Mouse (Mus musculus): ENCODE data around the gene Olfr1418.
"Not testable (repeated sequence)": the region's sequence is repeated elsewhere in the genome, so short reads cannot be mapped to it uniquely, and the experiment has no call there.

The Olfr1418 gene

GRCm38 (mm10) chr19:11860966-11861365, at the start of gene Olfr1418:
TSS of gene Olfr1418 (minus strand) at chr19:11861066.
- no peak for DNase-seq (ENCODE audit: low spot score)

- no peak for DNase-seq (ENCODE audit: low spot score)
These were observed 25.4 kb upstream of the Olfr1418 start, which contains the start of gene Olfr1420 for GRCm38 (mm10) chr19:11886265-11886664. TSS of gene Olfr1420 (plus strand) at chr19:11886565.

- DNase-seq (ENCODE audit: low spot score), result not testable (repeated sequence)
These were observed 17.5 kb upstream of the Olfr1418 start for GRCm38 (mm10) chr19:11878404-11878803.

- DNase-seq (ENCODE audit: low spot score), result no peak
These were observed 14.1 kb upstream of the Olfr1418 start, which contains the start of gene Olfr1419 for GRCm38 (mm10) chr19:11875006-11875405. TSS of gene Olfr1419 (minus strand) at chr19:11875106.

GRCm38 (mm10) chr19:11867837-11868236, 7.0 kb upstream of the Olfr1418 start:
- no peak for DNase-seq (ENCODE audit: low spot score)

- DNase-seq (ENCODE audit: low spot score), result no peak
These were observed 4.4 kb downstream of the Olfr1418 start for GRCm38 (mm10) chr19:11856506-11856905.

GRCm38 (mm10) chr19:11854821-11855220, 6.0 kb downstream of the Olfr1418 start:
- no peak for DNase-seq (ENCODE audit: low spot score)

- DNase-seq (ENCODE audit: low spot score), result no peak
These were observed 8.2 kb downstream of the Olfr1418 start for GRCm38 (mm10) chr19:11852652-11853051.

GRCm38 (mm10) chr19:11846333-11846732, 14.5 kb downstream of the Olfr1418 start:
- no peak for DNase-seq (ENCODE audit: low spot score)

GRCm38 (mm10) chr19:11839119-11839518, 21.7 kb downstream of the Olfr1418 start, which contains the start of gene Olfr1417:
TSS of gene Olfr1417 (minus strand) at chr19:11839219.
- DNase-seq (ENCODE audit: low spot score), result no peak

GRCm38 (mm10) chr19:11823346-11824065, 37.4 kb downstream of the Olfr1418 start:
- no peak for DNase-seq (ENCODE audit: low spot score)

GRCm38 (mm10) chr19:11820211-11820610, 40.7 kb downstream of the Olfr1418 start:
- no peak for DNase-seq (ENCODE audit: low spot score)

GRCm38 (mm10) chr19:11819800-11820199, 41.1 kb downstream of the Olfr1418 start:
- peak; percentile 24 for DNase-seq (ENCODE audit: low spot score)

GRCm38 (mm10) chr19:11819143-11819700, 41.6 kb downstream of the Olfr1418 start, which contains the start of gene Stx3:
TSS of gene Stx3 (minus strand) at chr19:11819403.
- DNase-seq (ENCODE audit: low spot score), result no peak

GRCm38 (mm10) chr19:11818199-11819142, 42.4 kb downstream of the Olfr1418 start:
- DNase-seq (ENCODE audit: low spot score), result peak; percentile 12

- DNase-seq (ENCODE audit: low spot score), result no peak
These were observed 43.3 kb downstream of the Olfr1418 start for GRCm38 (mm10) chr19:11817586-11817985.

- DNase-seq (ENCODE audit: low spot score), result no peak
These were observed 44.2 kb downstream of the Olfr1418 start for GRCm38 (mm10) chr19:11816706-11817105.

GRCm38 (mm10) chr19:11814742-11815333, 46.0 kb downstream of the Olfr1418 start:
- DNase-seq (ENCODE audit: low spot score), result no peak

GRCm38 (mm10) chr19:11813649-11814048, 47.2 kb downstream of the Olfr1418 start:
- DNase-seq (ENCODE audit: low spot score), result no peak

GRCm38 (mm10) chr19:11813136-11813535, 47.7 kb downstream of the Olfr1418 start:
- DNase-seq (ENCODE audit: low spot score), result no peak

GRCm38 (mm10) chr19:11811688-11812365, 49.0 kb downstream of the Olfr1418 start:
- no peak for DNase-seq (ENCODE audit: low spot score)
